Mouse (Mus musculus) G1E (cell line): Measurements from ENCODE around the gene Pygl.

Experiments
- CTCF ChIP-seq: IDR thresholded peaks from 2 replicates; pipeline ENCODE4 v1.5.1; 2012; ENCODE audit warnings: low read depth, low read length, inconsistent platforms, mixed read lengths
- GATA1 ChIP-seq: IDR thresholded peaks from 2 replicates; pipeline ENCODE4 v1.6.1; 2012; ENCODE audit warnings: borderline replicate concordance, low read length, inconsistent platforms, mixed read lengths
- TAL1 ChIP-seq: conservative IDR thresholded peaks from 2 replicates; pipeline ENCODE4 v1.6.1; 2012; ENCODE audit warnings: low read depth, low read length, inconsistent platforms, mixed read lengths

DNA sequence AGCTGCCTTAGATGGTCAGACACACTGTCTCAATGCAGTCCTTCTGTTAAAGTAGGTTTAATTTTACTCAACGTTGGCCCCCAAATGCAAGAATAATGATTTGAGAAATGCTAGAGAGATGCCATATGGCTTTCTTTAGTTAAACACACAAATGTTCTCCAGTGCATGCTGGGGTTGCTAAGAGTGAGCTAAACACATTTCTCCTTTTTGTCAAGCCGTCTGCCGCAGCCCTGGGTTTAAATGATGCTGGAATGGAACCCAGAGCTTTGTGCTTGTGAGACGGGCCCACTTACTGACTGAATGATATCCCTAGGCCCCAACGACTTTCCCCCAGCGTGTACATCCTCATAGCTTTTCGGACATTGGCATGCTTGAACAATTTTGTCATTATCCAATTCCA, 11.3 kb upstream of the Pygl start:
- TF ChIP-seq CTCF: no peak
- TF ChIP-seq TAL1: no peak
- no peak for TF ChIP-seq GATA1
